Mouse (Mus musculus) cerebellum, postnatal 10 days (tissue): ENCODE measurements around the gene Top3a.

ENCODE experiments used
- DNase-seq, 2 experiments: peaks; one replicate each; pipeline ENCODE4 v3.0.0; 2021; ENCODE audit warnings: mixed read lengths in 2 of 2

Top3a gene

GRCm38 (mm10) chr11:60711218-60711617, 65.9 kb downstream of the Top3a start:
- peak in 1 of 2 experiments; percentile 5 for DNase-seq

GRCm38 (mm10) chr11:60709481-60710465, 67.4 kb downstream of the Top3a start:
- no peak for DNase-seq

GRCm38 (mm10) chr11:60708631-60709030, 68.5 kb downstream of the Top3a start:
- DNase-seq, result no peak

- DNase-seq, result peak in 1 of 2 experiments; percentile 51
Measured at GRCm38 (mm10) chr11:60707672-60708071, 69.5 kb downstream of the Top3a start.

GRCm38 (mm10) chr11:60706696-60707480, 70.3 kb downstream of the Top3a start:
- DNase-seq, result no peak

GRCm38 (mm10) chr11:60706076-60706475, 71.1 kb downstream of the Top3a start:
- no peak for DNase-seq

GRCm38 (mm10) chr11:60705255-60705654, 71.9 kb downstream of the Top3a start:
- peak in 1 of 2 experiments; percentile 5 for DNase-seq

GRCm38 (mm10) chr11:60704023-60704880, 72.9 kb downstream of the Top3a start:
- peak; percentile 8 to 46 for DNase-seq

GRCm38 (mm10) chr11:60703131-60703530, 74.0 kb downstream of the Top3a start:
- peak; percentile 88 to 90 for DNase-seq

GRCm38 (mm10) chr11:60701611-60702010, 75.6 kb downstream of the Top3a start:
- DNase-seq, result peak; percentile 48 to 49

GRCm38 (mm10) chr11:60700320-60701185, 76.6 kb downstream of the Top3a start:
- peak; percentile 13 to 27 for DNase-seq

GRCm38 (mm10) chr11:60699524-60700075, 77.6 kb downstream of the Top3a start, which contains the start of gene Llgl1:
Llgl1 (plus strand) TSS chr11:60699723.
- DNase-seq, result peak; percentile 94 to 96

- DNase-seq, result peak; percentile 59 to 69
Measured at GRCm38 (mm10) chr11:60698806-60699523, 78.2 kb downstream of the Top3a start.

- peak; percentile 4 to 35 for DNase-seq
Measured at GRCm38 (mm10) chr11:60697561-60697960, 79.6 kb downstream of the Top3a start.

- peak; percentile 5 to 7 for DNase-seq
Measured at GRCm38 (mm10) chr11:60696165-60696564, 81.0 kb downstream of the Top3a start.
